Mouse (Mus musculus): ENCODE measurements around the gene Kbtbd13. TPM values are rescaled to one million over a fixed set of nuclear protein-coding genes. Genes with fewer than 3 reads are reported as not detected.

Kbtbd13 gene
- polyA plus RNA-seq, 1 experiment from 2014 or later = 0.49 TPM

- Histone ChIP-seq H3K4me1 (replicated peaks; ENCODE audit: control insufficient read depth, insufficient read depth) (0 out of 2 replicates have a peak, but pooled peaks cover 3% of the 10 kb centered on the region), H3K9me3 (ENCODE audit: control insufficient read depth, low read length) (no peaks in the 10 kb centered on the region), H3K4me3 (ENCODE audit: low read depth, low read length) (no peak overlapping the region), H3K36me3 (ENCODE audit: control insufficient read depth, insufficient read depth, low read length) (no peaks in the 10 kb centered on the region), H3K27ac (replicated peaks) (peak overlapping the region; percentile 71), H3K27me3 (ENCODE audit: control insufficient read depth, insufficient read depth, low read length) (no peaks in the 10 kb centered on the region), H3K9ac (ENCODE audit: low read length) (no peak overlapping the region; the same call in 1 of the 2 replicates), H3K4me2 (replicated peaks; ENCODE audit: low read depth) (no peak overlapping the region)
- ATAC-seq (ENCODE audit: low FRiP score, low TSS enrichment) = peak; percentile 71; the same call in 1 of the 2 replicates
- WGBS = 59% methylated on average over 6 of the region's 6 CpGs
- DNase-seq (ENCODE audit: low spot score) = no peak
- TF ChIP-seq CTCF (IDR thresholded peaks at IDR 0.05; ENCODE audit: low read depth) (no peak), EP300 (optimal IDR thresholded peaks at IDR 0.05) (no peak)
Observed at GRCm38 (mm10) chr9:65382031-65382750, 9.3 kb downstream of the Kbtbd13 start.

DNA sequence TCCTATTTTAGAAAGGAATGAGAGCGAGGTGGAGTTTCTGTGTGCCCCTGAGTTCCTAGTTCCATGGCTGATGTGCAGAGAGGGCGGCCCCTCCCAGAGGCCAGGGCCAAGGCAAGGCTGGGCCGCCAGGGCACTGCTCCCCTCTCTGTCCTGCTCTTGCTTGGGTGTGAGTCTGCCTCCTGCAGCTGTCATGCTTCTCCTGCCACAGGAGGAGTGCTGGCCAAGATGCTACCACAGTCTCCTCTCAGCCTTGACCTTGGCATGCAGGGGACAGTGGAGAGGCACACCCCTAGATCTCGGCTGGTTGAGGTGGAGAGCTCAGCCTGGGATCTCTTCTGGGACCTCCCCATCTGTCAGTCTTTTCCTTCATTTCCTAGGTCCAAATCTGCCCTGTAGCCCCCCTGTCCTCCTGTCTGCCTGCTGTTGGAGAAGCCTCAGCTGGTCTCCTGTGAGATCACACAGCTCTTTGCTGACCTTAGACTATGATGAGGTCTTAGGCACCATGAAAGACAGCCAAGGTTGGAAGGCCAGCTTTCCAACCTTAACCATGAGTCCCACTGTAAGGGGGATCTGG is 10.3 kb downstream of the Kbtbd13 start:
- Histone ChIP-seq H3K9me3 (ENCODE audit: control insufficient read depth, low read length) (no peaks in the 10 kb centered on the region), H3K36me3 (ENCODE audit: control insufficient read depth, insufficient read depth, low read length) (no peaks in the 10 kb centered on the region), H3K4me2 (replicated peaks; ENCODE audit: low read depth) (no peak overlapping the region), H3K27ac (replicated peaks) (no peak overlapping the region), H3K4me1 (replicated peaks; ENCODE audit: control insufficient read depth, insufficient read depth) (no peaks in the 10 kb centered on the region), H3K9ac (ENCODE audit: low read length) (no peak overlapping the region), H3K27me3 (ENCODE audit: control insufficient read depth, insufficient read depth, low read length) (no peaks in the 10 kb centered on the region), H3K4me3 (ENCODE audit: low read depth, low read length) (no peak overlapping the region)
- ATAC-seq (ENCODE audit: low FRiP score, low TSS enrichment) (no peak), DNase-seq (ENCODE audit: low spot score) (no peak)
- TF ChIP-seq CTCF (IDR thresholded peaks at IDR 0.05; ENCODE audit: low read depth) = no peak
- no peak for TF ChIP-seq EP300 (optimal IDR thresholded peaks at IDR 0.05)
- 61% methylated on average over 4 of the region's 4 CpGs for WGBS

- no peaks in the 10 kb centered on the region for H3K36me3 ChIP-seq (ENCODE audit: control insufficient read depth, insufficient read depth, low read length)
- 75% methylated on average over 9 of the region's 9 CpGs for WGBS
- DNase-seq (ENCODE audit: low spot score) (no peak), ATAC-seq (ENCODE audit: low FRiP score, low TSS enrichment) (no peak)
- H3K4me1 ChIP-seq (replicated peaks; ENCODE audit: control insufficient read depth, insufficient read depth) = no peaks in the 10 kb centered on the region
- no peak overlapping the region for H3K27ac ChIP-seq (replicated peaks)
- H3K4me3 ChIP-seq (ENCODE audit: low read depth, low read length) = no peak overlapping the region
- H3K4me2 ChIP-seq (replicated peaks; ENCODE audit: low read depth) = no peak overlapping the region
- TF ChIP-seq EP300 (optimal IDR thresholded peaks at IDR 0.05) = no peak
- peak; percentile 25; the same call in 1 of the 2 replicates for TF ChIP-seq CTCF (IDR thresholded peaks at IDR 0.05; ENCODE audit: low read depth)
- no peaks in the 10 kb centered on the region for H3K9me3 ChIP-seq (ENCODE audit: control insufficient read depth, low read length)
- H3K27me3 ChIP-seq (ENCODE audit: control insufficient read depth, insufficient read depth, low read length) = no peaks in the 10 kb centered on the region
- H3K9ac ChIP-seq (ENCODE audit: low read length) = no peak overlapping the region
Observed at GRCm38 (mm10) chr9:65375163-65375934, 16.1 kb downstream of the Kbtbd13 start.

- H3K9me3 ChIP-seq (ENCODE audit: control insufficient read depth, low read length) = no peaks in the 10 kb centered on the region
- 71% methylated on average over 5 of the region's 5 CpGs for WGBS
- no peak for DNase-seq (ENCODE audit: low spot score)
- no peak for TF ChIP-seq CTCF (IDR thresholded peaks at IDR 0.05; ENCODE audit: low read depth)
- no peak for TF ChIP-seq EP300 (optimal IDR thresholded peaks at IDR 0.05)
- no peaks in the 10 kb centered on the region for H3K4me1 ChIP-seq (replicated peaks; ENCODE audit: control insufficient read depth, insufficient read depth)
- no peaks in the 10 kb centered on the region for H3K27me3 ChIP-seq (ENCODE audit: control insufficient read depth, insufficient read depth, low read length)
- no peaks in the 10 kb centered on the region for H3K36me3 ChIP-seq (ENCODE audit: control insufficient read depth, insufficient read depth, low read length)
- H3K9ac ChIP-seq (ENCODE audit: low read length) = no peak overlapping the region
- no peak overlapping the region for H3K27ac ChIP-seq (replicated peaks)
- no peak overlapping the region for H3K4me2 ChIP-seq (replicated peaks; ENCODE audit: low read depth)
- peak; percentile 27; the same call in 1 of the 2 replicates for ATAC-seq (ENCODE audit: low FRiP score, low TSS enrichment)
- no peak overlapping the region for H3K4me3 ChIP-seq (ENCODE audit: low read depth, low read length)
Observed at GRCm38 (mm10) chr9:65374468-65375162, 16.8 kb downstream of the Kbtbd13 start.

DNA sequence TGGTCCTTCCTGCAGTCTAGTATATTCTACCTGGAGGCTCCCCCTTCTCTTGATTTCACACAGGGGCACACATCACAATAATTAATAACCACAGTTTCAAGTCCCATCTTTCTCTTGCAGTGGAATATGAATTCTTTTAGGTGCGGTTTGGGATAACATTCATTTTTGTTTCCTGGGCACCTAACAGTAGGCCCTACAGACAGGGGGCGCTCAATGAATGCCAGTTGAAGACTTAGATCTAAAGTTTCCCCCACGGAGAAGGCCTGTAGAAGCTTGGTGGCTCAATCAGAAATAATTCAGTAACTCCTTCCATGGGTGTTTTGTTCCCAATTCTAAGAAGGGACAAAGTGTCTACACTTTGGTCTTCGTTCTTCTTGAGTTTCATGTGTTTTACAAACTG is 19.0 kb downstream of the Kbtbd13 start:
- Histone ChIP-seq H3K4me2 (replicated peaks; ENCODE audit: low read depth) (no peak overlapping the region), H3K9me3 (ENCODE audit: control insufficient read depth, low read length) (no peaks in the 10 kb centered on the region), H3K9ac (ENCODE audit: low read length) (no peak overlapping the region), H3K27me3 (ENCODE audit: control insufficient read depth, insufficient read depth, low read length) (no peaks in the 10 kb centered on the region), H3K36me3 (ENCODE audit: control insufficient read depth, insufficient read depth, low read length) (no peaks in the 10 kb centered on the region), H3K4me3 (ENCODE audit: low read depth, low read length) (no peak overlapping the region), H3K4me1 (replicated peaks; ENCODE audit: control insufficient read depth, insufficient read depth) (no peaks in the 10 kb centered on the region), H3K27ac (replicated peaks) (no peak overlapping the region)
- TF ChIP-seq CTCF (IDR thresholded peaks at IDR 0.05; ENCODE audit: low read depth) = peak; percentile 76
- TF ChIP-seq EP300 (optimal IDR thresholded peaks at IDR 0.05) = no peak
- 61% methylated on average over 4 of the region's 4 CpGs for WGBS
- ATAC-seq (ENCODE audit: low FRiP score, low TSS enrichment) (no peak), DNase-seq (ENCODE audit: low spot score) (peak; percentile 36)
